Mouse (Mus musculus) bone marrow, adult 2 months (tissue): ENCODE measurements around the gene Mutyh.

Experiments used
- CTCF ChIP-seq: fragments of 200-500 bp; IDR thresholded peaks from 2 replicates; pipeline ENCODE4 v1.5.1; 2011; ENCODE audit warnings: low read length, control low read depth; ENCODE audit not compliant: control insufficient read depth, insufficient read depth
- POLR2A ChIP-seq: fragments of 200-500 bp; IDR thresholded peaks from 2 replicates; pipeline ENCODE4 v1.6.1; 2011; ENCODE audit warnings: low read depth, mild to moderate bottlenecking, control low read depth, low read length, borderline replicate concordance; ENCODE audit not compliant: control insufficient read depth

GRCm38 (mm10) chr4:116838999-116839398 lies 31.5 kb downstream of the Mutyh start:
- no peak for TF ChIP-seq CTCF
- TF ChIP-seq POLR2A: no peak
